Mouse (Mus musculus): ENCODE data around the gene Camsap2.

- TF ChIP-seq POLR2A (IDR thresholded peaks at IDR 0.05; ENCODE audit: borderline replicate concordance, extremely low read depth, low read depth, low read length): no peak
- no peak for TF ChIP-seq CTCF (IDR thresholded peaks at IDR 0.05; ENCODE audit: insufficient read depth, low read length)
These were observed 16.5 kb downstream of the Camsap2 start for GRCm38 (mm10) chr1:136329426-136329825.
